8 mouse cellular contexts compared by ENCODE assay signal in the genomic region with DNA sequence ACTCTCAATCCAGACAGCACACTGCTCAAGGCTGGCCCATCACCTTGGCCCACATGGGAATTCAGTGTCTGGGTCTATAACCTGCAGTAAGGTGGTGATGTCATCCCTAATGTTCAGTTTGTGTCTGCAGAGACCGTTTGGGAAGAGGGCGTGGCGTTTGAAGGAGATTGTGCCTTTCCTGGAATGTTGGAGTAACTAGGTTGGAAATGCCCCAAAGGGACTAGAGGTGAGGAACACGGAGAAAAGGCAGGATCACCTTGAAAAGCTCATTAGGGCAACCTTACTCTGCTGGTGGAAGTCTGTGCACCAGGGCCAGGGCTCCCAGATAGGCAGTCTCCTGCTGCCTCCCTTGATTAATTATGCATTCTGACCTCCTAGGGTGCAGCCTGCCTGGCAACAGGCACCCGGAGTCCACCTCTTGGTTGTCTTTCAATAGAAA.
DNase-seq lines count a peak whose midpoint lies in the region; ATAC-seq lines count a peak whose summit lies in the region.

No protein-coding gene starts in this region.

- no peaks in the 10 kb centered on the region for H3K36me3 ChIP-seq in heart, embryonic 10.5 days
- no peaks in the 10 kb centered on the region for H3K36me3 ChIP-seq in kidney, embryonic 15.5 days
- no peaks in the 10 kb centered on the region for H3K36me3 ChIP-seq in neural tube, embryonic 14.5 days (ENCODE audit: control insufficient read depth, insufficient read depth, low read length)

- H3K27me3 ChIP-seq in heart, embryonic 10.5 days (ENCODE audit: insufficient read depth, poor library complexity, severe bottlenecking) = no peaks in the 10 kb centered on the region
- H3K27me3 ChIP-seq in kidney, embryonic 15.5 days = no peaks in the 10 kb centered on the region
- H3K27me3 ChIP-seq in neural tube, embryonic 14.5 days (ENCODE audit: control insufficient read depth, insufficient read depth, low read length) = no peaks in the 10 kb centered on the region

- H3K27ac ChIP-seq in heart, embryonic 10.5 days = peak overlapping the region; percentile 69
- no peak overlapping the region for H3K27ac ChIP-seq in kidney, embryonic 15.5 days
- peak overlapping the region; percentile 63 for H3K27ac ChIP-seq in neural tube, embryonic 14.5 days (ENCODE audit: low read depth, low read length)

- 23% methylated on average over 5 of the region's 5 CpGs for WGBS in heart, embryonic 10.5 days
- WGBS in kidney, embryonic 15.5 days = 30% methylated on average over 5 of the region's 5 CpGs
- WGBS in neural tube, embryonic 14.5 days = 20% methylated on average over 5 of the region's 5 CpGs

- 0 out of 2 replicates have a peak, but pooled peaks have one; percentile 58 for ATAC-seq in kidney, embryonic 15.5 days (replicated peaks; ENCODE audit: low FRiP score)
- ATAC-seq in neural tube, embryonic 14.5 days (ENCODE audit: low read depth) = peak; percentile 79

- H3K9me3 ChIP-seq in heart, embryonic 10.5 days = no peaks in the 10 kb centered on the region
- H3K9me3 ChIP-seq in kidney, embryonic 15.5 days (replicated peaks) = no peaks in the 10 kb centered on the region
- no peaks in the 10 kb centered on the region for H3K9me3 ChIP-seq in neural tube, embryonic 14.5 days (ENCODE audit: control insufficient read depth, low read length)

- peak; percentile 81 for DNase-seq in R1 (ENCODE audit: low read depth, low spot score)
- DNase-seq in cerebellum, adult 18-20 months = peak; percentile 81 to 83
- no peak for DNase-seq in heart, embryonic 10.5 days (ENCODE audit: low spot score)
- no peak for DNase-seq in thymus, postnatal 10 days (ENCODE audit: low spot score in 2 of 2)
- DNase-seq in lung, postnatal 36 days = no peak
- DNase-seq in frontal cortex, postnatal 36 days (ENCODE audit: low spot score in 2 of 2) = no peak

- peaks cover 11% of the 10 kb centered on the region for H3K4me1 ChIP-seq in heart, embryonic 10.5 days
- H3K4me1 ChIP-seq in kidney, embryonic 15.5 days = peaks cover 12% of the 10 kb centered on the region
- H3K4me1 ChIP-seq in neural tube, embryonic 14.5 days (ENCODE audit: control insufficient read depth, insufficient read depth, low read length) = peaks cover 19% of the 10 kb centered on the region

- no peak overlapping the region for H3K9ac ChIP-seq in kidney, embryonic 15.5 days
- no peak overlapping the region for H3K9ac ChIP-seq in neural tube, embryonic 14.5 days (replicated peaks; ENCODE audit: low read depth, low read length)

- no peak overlapping the region for H3K4me2 ChIP-seq in kidney, embryonic 15.5 days
- peak overlapping the region; percentile 45 for H3K4me2 ChIP-seq in neural tube, embryonic 14.5 days (ENCODE audit: low read depth, low read length)

- no peak overlapping the region for H3K4me3 ChIP-seq in heart, embryonic 10.5 days
- H3K4me3 ChIP-seq in kidney, embryonic 15.5 days (replicated peaks) = no peak overlapping the region
- peak overlapping the region; percentile 4; the same call in 1 of the 2 replicates for H3K4me3 ChIP-seq in neural tube, embryonic 14.5 days (ENCODE audit: low read depth, low read length)

Comparison
In these comparisons a context has a peak if more than half of its experiments do, and no peak if none do; other contexts are left out.
1. DNase-seq: peak in R1 (single experiment) and cerebellum, adult 18-20 months (2 of 2); none in heart, embryonic 10.5 days (single experiment), thymus, postnatal 10 days (0 of 2), lung, postnatal 36 days (single experiment) and frontal cortex, postnatal 36 days (0 of 2).